Mouse (Mus musculus): Measurements from ENCODE around the gene Mtus2.

The Mtus2 gene

GRCm38 (mm10) chr5:148354536-148354935, 397.4 kb downstream of the Mtus2 start:
- DNase-seq = no peak

GRCm38 (mm10) chr5:148355822-148356221, 398.7 kb downstream of the Mtus2 start:
- DNase-seq = no peak

- DNase-seq = no peak
Measured at GRCm38 (mm10) chr5:148357168-148357567, 400.0 kb downstream of the Mtus2 start.

GRCm38 (mm10) chr5:148359131-148359530, 402.0 kb downstream of the Mtus2 start:
- DNase-seq = no peak

GRCm38 (mm10) chr5:148360922-148361758, 404.0 kb downstream of the Mtus2 start:
- DNase-seq = no peak

- DNase-seq = no peak
Measured at GRCm38 (mm10) chr5:148361759-148362010, 404.6 kb downstream of the Mtus2 start.

GRCm38 (mm10) chr5:148362296-148362695, 405.2 kb downstream of the Mtus2 start:
- no peak for DNase-seq

- no peak for DNase-seq
Measured at GRCm38 (mm10) chr5:148363441-148364113, 406.5 kb downstream of the Mtus2 start.

All from right cerebral cortex, postnatal 14 days (tissue).